Mouse (Mus musculus): ENCODE results near the gene Id3. TPM values are rescaled to one million over a fixed set of nuclear protein-coding genes. Genes with fewer than 3 reads are reported as not detected.

Gene Id3
- polyA plus RNA-seq, 1 experiment: 357 TPM

DNA sequence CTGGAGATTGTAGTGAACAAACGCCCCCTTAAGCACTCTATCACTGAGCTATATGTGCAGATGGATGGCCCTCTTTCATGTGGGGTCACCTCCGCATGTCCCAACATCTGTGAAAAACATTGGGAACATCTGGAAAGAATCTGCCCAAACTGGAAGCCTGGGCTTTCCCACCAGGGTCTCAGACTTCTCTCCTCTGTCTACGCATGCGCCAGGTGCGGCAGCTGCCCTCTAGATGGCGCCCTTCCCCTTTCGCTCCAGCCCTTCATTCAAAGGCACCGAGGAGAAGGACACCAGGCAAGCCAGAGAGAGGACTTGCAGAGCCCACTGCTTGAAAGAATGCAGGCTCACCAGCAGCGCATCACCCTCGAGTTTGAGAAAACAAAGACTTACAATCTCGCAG lies 20.2 kb downstream of the Id3 start:
- 4% methylated on average over 11 of the region's 11 CpGs for WGBS
- Histone ChIP-seq H3K4me3 (ENCODE audit: control insufficient read depth, insufficient read depth, low read length) (no peak overlapping the region), H3K27ac (ENCODE audit: control insufficient read depth, insufficient read depth, low read length) (no peak overlapping the region), H3K27me3 (ENCODE audit: control insufficient read depth, insufficient read depth, low read length) (no peaks in the 10 kb centered on the region), H3K36me3 (ENCODE audit: control insufficient read depth, insufficient read depth, low read length) (no peaks in the 10 kb centered on the region), H3K4me1 (replicated peaks; ENCODE audit: control insufficient read depth, insufficient read depth, low read length) (peaks cover 2% of the 10 kb centered on the region; the same call in 1 of the 2 replicates)
- no peak for TF ChIP-seq POLR2A (IDR thresholded peaks at IDR 0.05; ENCODE audit: control insufficient read depth, extremely low read depth, insufficient read depth, low read length, poor library complexity)
- peak; percentile 93 for TF ChIP-seq CTCF (IDR thresholded peaks at IDR 0.05; ENCODE audit: borderline replicate concordance, control insufficient read depth, extremely low read depth, insufficient read depth, low read length, poor library complexity)
- peak; percentile 93 for DNase-seq

DNA sequence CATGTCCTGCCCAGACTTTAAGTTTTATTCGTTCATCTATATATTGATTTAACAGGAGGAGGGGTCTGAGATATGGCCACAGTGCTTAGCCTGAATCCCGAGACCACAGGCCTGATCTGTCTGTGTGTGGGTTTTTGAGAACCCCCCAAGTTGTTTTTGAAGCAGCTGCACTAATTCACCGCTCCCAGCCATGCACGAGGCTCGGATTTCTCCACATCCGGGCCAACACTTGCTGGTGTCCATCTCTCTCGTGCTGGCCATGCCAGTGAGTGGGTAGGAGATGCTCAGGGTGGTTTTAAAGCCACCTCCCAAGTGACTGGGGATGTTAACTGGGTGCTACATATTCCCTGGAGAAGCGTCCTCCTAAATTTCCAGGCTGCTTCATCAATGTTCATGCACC lies 21.7 kb downstream of the Id3 start:
- Histone ChIP-seq H3K27ac (ENCODE audit: control insufficient read depth, insufficient read depth, low read length) (no peak overlapping the region), H3K4me1 (replicated peaks; ENCODE audit: control insufficient read depth, insufficient read depth, low read length) (peaks cover 6% of the 10 kb centered on the region), H3K4me3 (ENCODE audit: control insufficient read depth, insufficient read depth, low read length) (no peak overlapping the region), H3K27me3 (ENCODE audit: control insufficient read depth, insufficient read depth, low read length) (no peaks in the 10 kb centered on the region), H3K36me3 (ENCODE audit: control insufficient read depth, insufficient read depth, low read length) (no peaks in the 10 kb centered on the region)
- no peak for DNase-seq
- WGBS: 94% methylated on average over 8 of the region's 8 CpGs
- TF ChIP-seq POLR2A (IDR thresholded peaks at IDR 0.05; ENCODE audit: control insufficient read depth, extremely low read depth, insufficient read depth, low read length, poor library complexity) (no peak), CTCF (IDR thresholded peaks at IDR 0.05; ENCODE audit: borderline replicate concordance, control insufficient read depth, extremely low read depth, insufficient read depth, low read length, poor library complexity) (no peak)

DNA sequence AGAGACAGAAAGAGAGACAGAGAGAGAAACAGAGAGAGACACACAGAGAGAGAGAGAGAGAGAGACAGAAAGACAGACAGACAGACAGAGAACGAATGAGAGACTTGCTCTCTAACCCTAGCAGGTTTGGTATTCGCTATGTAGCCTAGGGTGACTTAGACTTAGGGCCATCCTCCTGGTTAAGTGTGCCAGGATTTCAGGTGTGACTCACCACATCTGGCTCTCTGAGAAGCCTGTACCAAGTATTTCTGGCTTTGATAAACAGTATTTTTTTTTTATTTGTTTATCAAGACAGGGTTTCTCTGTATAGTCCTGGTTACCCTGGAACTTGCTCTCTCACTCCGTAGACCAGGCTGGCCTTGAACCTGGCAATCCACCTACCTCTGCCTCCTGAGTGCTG lies 24.4 kb downstream of the Id3 start:
- no peak for DNase-seq
- Histone ChIP-seq H3K36me3 (ENCODE audit: control insufficient read depth, insufficient read depth, low read length) (no peaks in the 10 kb centered on the region), H3K4me3 (ENCODE audit: control insufficient read depth, insufficient read depth, low read length) (no peak overlapping the region), H3K27me3 (ENCODE audit: control insufficient read depth, insufficient read depth, low read length) (no peaks in the 10 kb centered on the region), H3K4me1 (replicated peaks; ENCODE audit: control insufficient read depth, insufficient read depth, low read length) (peaks cover 16% of the 10 kb centered on the region), H3K27ac (ENCODE audit: control insufficient read depth, insufficient read depth, low read length) (no peak overlapping the region)
- 98% methylated on average over 3 of the region's 3 CpGs for whole genome bisulfite sequencing
- no peak for TF ChIP-seq CTCF (IDR thresholded peaks at IDR 0.05; ENCODE audit: borderline replicate concordance, control insufficient read depth, extremely low read depth, insufficient read depth, low read length, poor library complexity)

DNA sequence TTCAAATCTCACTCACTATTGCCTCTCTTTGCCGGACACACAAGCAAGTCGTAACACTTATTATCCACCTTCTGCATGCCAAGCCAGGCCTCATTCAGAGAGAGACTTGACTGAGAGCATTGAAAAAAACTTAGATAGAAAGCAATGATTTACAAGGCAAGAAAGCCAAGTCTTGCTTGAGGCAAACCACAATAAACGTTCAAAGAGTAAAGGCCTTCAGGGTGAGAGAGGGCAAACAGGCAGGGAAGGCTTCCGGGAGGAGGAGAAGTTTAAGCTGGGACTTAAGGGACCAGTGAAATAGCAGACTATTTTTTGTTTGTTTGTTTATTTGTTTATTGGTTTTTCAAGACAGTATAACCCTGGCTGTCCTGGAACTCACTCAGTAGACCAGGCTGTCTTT lies 27.1 kb downstream of the Id3 start:
- H3K27ac ChIP-seq (ENCODE audit: control insufficient read depth, insufficient read depth, low read length): no peak overlapping the region
- no peak overlapping the region for H3K4me3 ChIP-seq (ENCODE audit: control insufficient read depth, insufficient read depth, low read length)
- no peak for DNase-seq
- H3K27me3 ChIP-seq (ENCODE audit: control insufficient read depth, insufficient read depth, low read length): no peaks in the 10 kb centered on the region
- TF ChIP-seq POLR2A (IDR thresholded peaks at IDR 0.05; ENCODE audit: control insufficient read depth, extremely low read depth, insufficient read depth, low read length, poor library complexity): no peak
- TF ChIP-seq CTCF (IDR thresholded peaks at IDR 0.05; ENCODE audit: borderline replicate concordance, control insufficient read depth, extremely low read depth, insufficient read depth, low read length, poor library complexity): no peak
- no peaks in the 10 kb centered on the region for H3K36me3 ChIP-seq (ENCODE audit: control insufficient read depth, insufficient read depth, low read length)
- WGBS: 51% methylated on average over 4 of the region's 4 CpGs
- peaks cover 34% of the 10 kb centered on the region for H3K4me1 ChIP-seq (replicated peaks; ENCODE audit: control insufficient read depth, insufficient read depth, low read length)

DNA sequence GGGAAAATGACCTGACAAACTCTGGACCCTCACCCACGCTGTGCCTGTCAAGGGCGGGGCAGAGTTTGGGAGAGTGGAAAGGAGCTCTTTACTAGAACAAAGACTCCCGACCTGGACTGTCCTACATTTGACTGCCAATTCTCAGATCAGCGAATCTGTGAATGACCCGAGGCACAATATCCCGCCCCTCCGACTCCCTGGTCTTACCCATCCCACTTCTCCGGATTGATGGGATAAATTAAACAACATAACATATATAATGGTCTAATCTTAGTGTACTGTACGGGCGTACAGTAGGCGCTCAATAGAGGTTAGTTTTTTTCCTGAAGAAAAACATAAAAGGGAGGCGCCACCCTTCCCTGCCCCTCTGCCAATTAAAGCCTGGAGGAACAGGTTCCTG lies 28.2 kb downstream of the Id3 start:
- Histone ChIP-seq H3K36me3 (ENCODE audit: control insufficient read depth, insufficient read depth, low read length) (no peaks in the 10 kb centered on the region), H3K27ac (ENCODE audit: control insufficient read depth, insufficient read depth, low read length) (peak overlapping the region; percentile 45; the same call in 1 of the 2 replicates), H3K27me3 (ENCODE audit: control insufficient read depth, insufficient read depth, low read length) (no peaks in the 10 kb centered on the region), H3K4me3 (ENCODE audit: control insufficient read depth, insufficient read depth, low read length) (peak overlapping the region; percentile 25), H3K4me1 (replicated peaks; ENCODE audit: control insufficient read depth, insufficient read depth, low read length) (peaks cover 44% of the 10 kb centered on the region)
- DNase-seq: no peak
- TF ChIP-seq CTCF (IDR thresholded peaks at IDR 0.05; ENCODE audit: borderline replicate concordance, control insufficient read depth, extremely low read depth, insufficient read depth, low read length, poor library complexity) (no peak), POLR2A (IDR thresholded peaks at IDR 0.05; ENCODE audit: control insufficient read depth, extremely low read depth, insufficient read depth, low read length, poor library complexity) (no peak)
- WGBS: 55% methylated on average over 12 of the region's 12 CpGs

DNA sequence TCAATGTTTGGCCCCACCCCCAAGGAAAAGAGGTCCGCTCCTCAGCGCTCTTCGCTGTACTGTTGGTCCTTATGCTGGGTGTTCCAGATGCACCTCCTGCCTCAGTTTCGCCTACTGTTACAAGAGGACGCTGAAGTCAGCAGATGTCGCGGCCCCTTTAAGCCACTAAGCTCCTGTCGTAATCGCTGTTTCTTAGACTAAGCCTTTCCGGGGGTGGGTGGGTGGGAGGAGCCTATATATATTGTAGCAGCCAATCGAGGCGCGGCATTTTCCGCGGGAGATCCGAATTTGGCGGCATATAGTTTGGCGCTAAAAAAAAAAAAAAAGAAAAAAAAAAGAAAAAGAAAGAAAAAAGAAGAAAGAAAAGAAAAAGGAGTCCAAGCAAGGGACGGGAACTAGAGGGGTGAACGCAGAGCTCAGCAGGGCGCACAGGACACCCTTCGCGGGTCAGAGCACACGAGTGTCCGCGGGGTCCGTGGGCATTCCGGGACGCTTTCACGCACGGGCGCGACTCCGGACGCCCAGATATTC lies 28.8 kb downstream of the Id3 start, which contains the start of gene E2f2:
Gene E2f2 (plus strand): TSS at position 384 of the 531 bp plus-strand sequence.
- peak; percentile 70 for TF ChIP-seq POLR2A (IDR thresholded peaks at IDR 0.05; ENCODE audit: control insufficient read depth, extremely low read depth, insufficient read depth, low read length, poor library complexity)
- no peak for TF ChIP-seq CTCF (IDR thresholded peaks at IDR 0.05; ENCODE audit: borderline replicate concordance, control insufficient read depth, extremely low read depth, insufficient read depth, low read length, poor library complexity)
- H3K36me3 ChIP-seq (ENCODE audit: control insufficient read depth, insufficient read depth, low read length): no peaks in the 10 kb centered on the region
- peaks cover 51% of the 10 kb centered on the region for H3K4me1 ChIP-seq (replicated peaks; ENCODE audit: control insufficient read depth, insufficient read depth, low read length)
- H3K4me3 ChIP-seq (ENCODE audit: control insufficient read depth, insufficient read depth, low read length): peak within 1 kb of the TSS; percentile 89
- WGBS: under 1% methylated on average over 35 of the region's 35 CpGs
- peak within 1 kb of the TSS; percentile 94 for H3K27ac ChIP-seq (ENCODE audit: control insufficient read depth, insufficient read depth, low read length)
- DNase-seq: peak; percentile 75
- no peaks in the 10 kb centered on the region for H3K27me3 ChIP-seq (ENCODE audit: control insufficient read depth, insufficient read depth, low read length)
